Comparison of ENCODE assay signal across 22 mouse cellular contexts in the genomic region with DNA sequence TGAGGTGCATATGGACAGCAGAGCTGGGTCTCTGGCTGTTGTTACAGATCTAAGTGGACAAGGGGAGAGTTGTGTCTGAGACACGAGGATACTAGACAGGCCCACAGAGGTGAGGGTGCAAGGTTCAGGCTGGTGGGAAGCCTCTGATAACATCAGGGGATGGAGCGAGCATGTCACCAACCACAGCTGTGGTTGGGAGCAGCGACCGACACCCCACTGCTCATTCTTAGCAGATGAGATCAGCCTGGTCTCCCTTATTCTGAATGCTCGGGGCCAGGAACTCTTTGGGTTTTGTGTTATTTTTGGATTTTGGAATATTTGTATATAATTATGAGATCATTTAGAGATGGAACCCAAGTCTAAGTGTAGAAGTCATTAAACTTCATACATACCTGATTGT.
DNase-seq lines count a peak whose midpoint lies in the region; ATAC-seq and TF ChIP-seq lines count a peak whose summit lies in the region.
"Had no signal": no experiment of that assay in that cellular context is flagged by ENCODE, and none has a peak within 500 bp of the region (broad histone marks: within the 10 kb centered on the region; RNA-seq: fewer than 3 reads in every experiment).

No protein-coding gene starts in this region.

- H3K9me3 ChIP-seq in forebrain, embryonic 12.5 days, result no peaks in the 10 kb centered on the region
- H3K9me3 ChIP-seq: embryonic facial prominence, embryonic 10.5 days; embryonic facial prominence, embryonic 12.5 days; forebrain, embryonic 13.5 days; forebrain, embryonic 15.5 days had no signal

- TF ChIP-seq POLR2A in embryonic fibroblast, embryonic 13.5 days (IDR thresholded peaks at IDR 0.05; ENCODE audit: low read depth, low read length), result no peak

- no peak overlapping the region for H3K4me2 ChIP-seq in forebrain, embryonic 12.5 days
- H3K4me2 ChIP-seq: embryonic facial prominence, embryonic 12.5 days; forebrain, embryonic 13.5 days; forebrain, embryonic 15.5 days had no signal

- peaks cover 20% of the 10 kb centered on the region for H3K36me3 ChIP-seq in forebrain, embryonic 12.5 days (replicated peaks)

- H3K4me1 ChIP-seq in embryonic fibroblast, embryonic 13.5 days (ENCODE audit: control insufficient read depth, insufficient read depth, low read length), result peaks cover 12% of the 10 kb centered on the region
- H3K4me1 ChIP-seq in forebrain, embryonic 12.5 days, result peaks cover 11% of the 10 kb centered on the region
- H3K4me1 ChIP-seq: embryonic facial prominence, embryonic 12.5 days; forebrain, embryonic 15.5 days had no signal

- no peak for ATAC-seq in forebrain, embryonic 12.5 days (ENCODE audit: low FRiP score)
- ATAC-seq: activated CD4-positive, CD25-positive, alpha-beta regulatory T cell, adult 4 months; forebrain, embryonic 13.5 days; forebrain, embryonic 15.5 days; forebrain, postnatal 0 days had no signal

- WGBS in forebrain, embryonic 12.5 days, result 78% methylated on average over 5 of the region's 5 CpGs

- H3K9ac ChIP-seq in forebrain, embryonic 12.5 days, result no peak overlapping the region
- H3K9ac ChIP-seq: embryonic facial prominence, embryonic 12.5 days; forebrain, embryonic 13.5 days; forebrain, embryonic 15.5 days; forebrain, postnatal 0 days had no signal

- DNase-seq in 3134 (ENCODE audit: extremely low read depth, insufficient read length, low spot score) (peak; percentile 46), 3T3-L1 (ENCODE audit: low read depth, low spot score) (peak; percentile 77), NIH3T3 (ENCODE audit: low read depth) (peak; percentile 54)
- DNase-seq in layer of hippocampus, postnatal 36 days, result no peak
- DNase-seq in yolk sac, embryonic 10.5 days (ENCODE audit: low spot score), result no peak
- DNase-seq: adrenal gland, adult 8-10 months; adrenal gland, postnatal 14 days; adrenal gland, postnatal 36 days; cerebellum, adult 11-12 months; cerebellum, adult 2 months; cerebellum, adult 9-10 months; cerebellum, postnatal 10 days; cerebellum, postnatal 25 days; forebrain, postnatal 0 days had no signal

- peaks cover 34% of the 10 kb centered on the region for H3K27me3 ChIP-seq in forebrain, embryonic 12.5 days
- H3K27me3 ChIP-seq: embryonic facial prominence, embryonic 12.5 days; forebrain, embryonic 15.5 days had no signal

- H3K4me3 ChIP-seq in embryonic fibroblast, embryonic 13.5 days (ENCODE audit: insufficient read depth, low read length), result no peak overlapping the region
- no peak overlapping the region for H3K4me3 ChIP-seq in forebrain, embryonic 12.5 days (replicated peaks)
- H3K4me3 ChIP-seq: embryonic facial prominence, embryonic 10.5 days; embryonic facial prominence, embryonic 12.5 days; erythroblast, embryonic 14.5 days; forebrain, embryonic 13.5 days; forebrain, embryonic 15.5 days had no signal

- 0 out of 2 replicates have a peak overlapping the region, but pooled peaks have one; percentile 4 for H3K27ac ChIP-seq in embryonic fibroblast, embryonic 13.5 days (ENCODE audit: insufficient read depth, low read length)
- H3K27ac ChIP-seq in forebrain, embryonic 12.5 days, result no peak overlapping the region
- H3K27ac ChIP-seq: embryonic facial prominence, embryonic 10.5 days; embryonic facial prominence, embryonic 12.5 days; forebrain, embryonic 13.5 days; forebrain, embryonic 15.5 days had no signal

- TF ChIP-seq CTCF in embryonic fibroblast, embryonic 13.5 days (IDR thresholded peaks at IDR 0.05; ENCODE audit: borderline replicate concordance, insufficient read depth, low read length), result no peak

Comparison
In these comparisons a context has a peak if more than half of its experiments do, and no peak if none do; other contexts are left out.
1. DNase-seq: peak in 3134 (single experiment), 3T3-L1 (single experiment) and NIH3T3 (single experiment); none in layer of hippocampus, postnatal 36 days (0 of 2) and yolk sac, embryonic 10.5 days (single experiment).